11 mouse cellular contexts compared by ENCODE assay signal in genomic region chr1:25033155-25034095, GRCm38 (mm10).
DNase-seq lines count a peak whose midpoint lies in the region; ATAC-seq and TF ChIP-seq lines count a peak whose summit lies in the region.
"Had no signal": no experiment of that assay in that cellular context is flagged by ENCODE, and none has a peak within 500 bp of the region (broad histone marks: within the 10 kb centered on the region; RNA-seq: fewer than 3 reads in every experiment).

No protein-coding gene starts in this region.

- H3K27me3 ChIP-seq in forebrain, embryonic 16.5 days (replicated peaks; ENCODE audit: control insufficient read depth, insufficient read depth, low read length) = no peaks in the 10 kb centered on the region
- H3K27me3 ChIP-seq: kidney, embryonic 15.5 days had no signal

- peak; percentile 97 for ATAC-seq in forebrain, embryonic 16.5 days

- WGBS in forebrain, embryonic 16.5 days = 38% methylated on average over 8 of the region's 8 CpGs

- no peak overlapping the region for H3K27ac ChIP-seq in forebrain, embryonic 16.5 days (ENCODE audit: low read length)
- no peak overlapping the region for H3K27ac ChIP-seq in gastrocnemius, adult 2 months
- H3K27ac ChIP-seq: kidney, embryonic 15.5 days had no signal

- H3K9me3 ChIP-seq in forebrain, embryonic 16.5 days (ENCODE audit: control insufficient read depth, low read length) = no peaks in the 10 kb centered on the region
- H3K9me3 ChIP-seq: kidney, embryonic 15.5 days had no signal

- no peaks in the 10 kb centered on the region for H3K36me3 ChIP-seq in forebrain, embryonic 16.5 days (ENCODE audit: control insufficient read depth, insufficient read depth)
- H3K36me3 ChIP-seq: kidney, embryonic 15.5 days had no signal

- H3K4me3 ChIP-seq in forebrain, embryonic 16.5 days (replicated peaks; ENCODE audit: low read length) = no peak overlapping the region; the same call in 1 of the 2 replicates
- no peak overlapping the region for H3K4me3 ChIP-seq in gastrocnemius, adult 2 months
- H3K4me3 ChIP-seq: kidney, embryonic 15.5 days had no signal

- peak; percentile 47 for DNase-seq in right cerebral cortex, adult 18-20 months
- no peak for DNase-seq in right cerebral cortex, postnatal 4 days
- DNase-seq in left cerebral cortex, postnatal 4 days = peak; percentile 62
- DNase-seq in right cerebral cortex, postnatal 36 days (ENCODE audit: low spot score in 2 of 2) = peak; percentile 9 to 50
- DNase-seq in kidney, adult 8-10 months = no peak
- DNase-seq in c-Kit-positive CD71-positive TER-119-positive erythroid progenitor cells, embryonic 14.5 days (ENCODE audit: low spot score) = no peak
- DNase-seq in gastrocnemius, adult 2 months = no peak
- DNase-seq: adrenal gland, postnatal 14 days; lung, adult 2 months had no signal

- intact Hi-C loops in left cerebral cortex, postnatal 4 days (cut with DNase I) = no loop called here
- intact Hi-C loops in gastrocnemius, adult 2 months (cut with DNase I) = no loop called here

- TF ChIP-seq CTCF in gastrocnemius, adult 2 months (IDR thresholded peaks at IDR 0.05) = no peak

- peaks cover 7% of the 10 kb centered on the region; the same call in 1 of the 2 replicates for H3K4me1 ChIP-seq in forebrain, embryonic 16.5 days (replicated peaks; ENCODE audit: control insufficient read depth, insufficient read depth, low read length)
- H3K4me1 ChIP-seq: kidney, embryonic 15.5 days had no signal

- H3K9ac ChIP-seq in forebrain, embryonic 16.5 days (replicated peaks; ENCODE audit: low read depth, low read length) = no peak overlapping the region
- H3K9ac ChIP-seq: kidney, embryonic 15.5 days had no signal

- H3K4me2 ChIP-seq in forebrain, embryonic 16.5 days (ENCODE audit: low read length) = peak overlapping the region; percentile 39
- H3K4me2 ChIP-seq: kidney, embryonic 15.5 days had no signal

Comparison
In these comparisons a context has a peak if more than half of its experiments do, and no peak if none do; other contexts are left out.
1. DNase-seq: peak in right cerebral cortex, adult 18-20 months (single experiment), left cerebral cortex, postnatal 4 days (single experiment) and right cerebral cortex, postnatal 36 days (2 of 2); none in right cerebral cortex, postnatal 4 days (single experiment), kidney, adult 8-10 months (0 of 2), c-Kit-positive CD71-positive TER-119-positive erythroid progenitor cells, embryonic 14.5 days (single experiment) and gastrocnemius, adult 2 months (single experiment).